Mouse (Mus musculus) stomach, postnatal 0 days (tissue): Measurements from ENCODE around the gene Ttc13.

ENCODE experiments used
- CTCF ChIP-seq: IDR thresholded peaks from 2 replicates; pipeline ENCODE4 v1.5.1; 2016; ENCODE audit warnings: antibody characterized with exemption, low read depth, mild to moderate bottlenecking, moderate library complexity
- EP300 ChIP-seq: optimal IDR thresholded peaks from 2 replicates; pipeline ENCODE3; 2016; ENCODE audit warnings: antibody characterized with exemption

- TF ChIP-seq CTCF (no peak), EP300 (no peak)
These were observed 13.7 kb upstream of the Ttc13 start for GRCm38 (mm10) chr8:124735371-124735911.
